In genomic region chr15:7084780-7085497, GRCm38 (mm10) we compare ENCODE assay signal across 9 mouse cellular contexts. TPM values are rescaled to one million over a fixed set of nuclear protein-coding genes. Genes with fewer than 3 reads are reported as not detected.
DNase-seq lines count a peak whose midpoint lies in the region; ATAC-seq lines count a peak whose summit lies in the region.
"Had no signal": no experiment of that assay in that cellular context is flagged by ENCODE, and none has a peak within 500 bp of the region (broad histone marks: within the 10 kb centered on the region; RNA-seq: fewer than 3 reads in every experiment).

No protein-coding gene starts in this region.

- no peak for DNase-seq in hindbrain, embryonic 10.5 days (ENCODE audit: low spot score)
- DNase-seq in B cell, adult 2 months, result peak; percentile 61 to 68
- DNase-seq in embryonic facial prominence, embryonic 10.5 days (ENCODE audit: low spot score), result no peak
- DNase-seq in lung, postnatal 25 days (ENCODE audit: low spot score), result peak; percentile 41
- DNase-seq in MN1 (ENCODE audit: low spot score), result no peak
- no peak for DNase-seq in right cerebral cortex, adult 2 months (ENCODE audit: low spot score in 2 of 2)
- no peak for DNase-seq in thymus, postnatal 14 days

- 44% methylated on average over 8 of the region's 8 CpGs for WGBS in hindbrain, embryonic 10.5 days
- 47% methylated on average over 8 of the region's 8 CpGs for WGBS in hindbrain, embryonic 12.5 days
- WGBS in embryonic facial prominence, embryonic 10.5 days, result 41% methylated on average over 8 of the region's 8 CpGs

- no peak for ATAC-seq in hindbrain, embryonic 12.5 days (ENCODE audit: low FRiP score)

- peaks cover 3% of the 10 kb centered on the region; the same call in 1 of the 2 replicates for H3K27me3 ChIP-seq in hindbrain, embryonic 10.5 days (ENCODE audit: insufficient read depth, poor library complexity, severe bottlenecking)
- no peaks in the 10 kb centered on the region for H3K27me3 ChIP-seq in hindbrain, embryonic 12.5 days
- peaks cover 24% of the 10 kb centered on the region for H3K27me3 ChIP-seq in embryonic facial prominence, embryonic 10.5 days (replicated peaks; ENCODE audit: low read depth, poor library complexity, severe bottlenecking)
- H3K27me3 ChIP-seq: heart, embryonic 15.5 days had no signal

- H3K9ac ChIP-seq in hindbrain, embryonic 12.5 days, result no peak overlapping the region
- H3K9ac ChIP-seq: heart, embryonic 15.5 days had no signal

- H3K9me3 ChIP-seq in hindbrain, embryonic 10.5 days, result no peaks in the 10 kb centered on the region
- H3K9me3 ChIP-seq in hindbrain, embryonic 12.5 days (replicated peaks), result no peaks in the 10 kb centered on the region
- no peaks in the 10 kb centered on the region for H3K9me3 ChIP-seq in embryonic facial prominence, embryonic 10.5 days
- H3K9me3 ChIP-seq: heart, embryonic 15.5 days had no signal

- peaks cover 16% of the 10 kb centered on the region for H3K4me1 ChIP-seq in hindbrain, embryonic 10.5 days (replicated peaks)
- H3K4me1 ChIP-seq in hindbrain, embryonic 12.5 days, result peaks cover 8% of the 10 kb centered on the region; the same call in 1 of the 2 replicates
- peaks cover 30% of the 10 kb centered on the region for H3K4me1 ChIP-seq in embryonic facial prominence, embryonic 10.5 days

- H3K4me2 ChIP-seq in hindbrain, embryonic 12.5 days (replicated peaks), result no peak overlapping the region
- H3K4me2 ChIP-seq: heart, embryonic 15.5 days had no signal

- no peaks in the 10 kb centered on the region for H3K36me3 ChIP-seq in hindbrain, embryonic 10.5 days
- H3K36me3 ChIP-seq in hindbrain, embryonic 12.5 days, result no peaks in the 10 kb centered on the region
- H3K36me3 ChIP-seq in embryonic facial prominence, embryonic 10.5 days (replicated peaks), result no peaks in the 10 kb centered on the region
- H3K36me3 ChIP-seq: heart, embryonic 15.5 days had no signal

- H3K4me3 ChIP-seq in hindbrain, embryonic 10.5 days, result no peak overlapping the region
- H3K4me3 ChIP-seq in hindbrain, embryonic 12.5 days, result no peak overlapping the region
- no peak overlapping the region for H3K4me3 ChIP-seq in embryonic facial prominence, embryonic 10.5 days
- H3K4me3 ChIP-seq: heart, embryonic 15.5 days had no signal

- H3K27ac ChIP-seq in hindbrain, embryonic 10.5 days, result peak overlapping the region; percentile 24; the same call in 1 of the 2 replicates
- no peak overlapping the region for H3K27ac ChIP-seq in hindbrain, embryonic 12.5 days
- H3K27ac ChIP-seq in embryonic facial prominence, embryonic 10.5 days (replicated peaks), result peak overlapping the region; percentile 14
- H3K27ac ChIP-seq: heart, embryonic 15.5 days had no signal

RNA-seq across cellular contexts. Expression of gene Lifr, which starts 5.5 kb away (rescaled TPM):
- polyA plus RNA-seq in hindbrain, embryonic 10.5 days (2016; fragmentation: Nextera tagmentation; extraction: Ambion mirVana), result 11.0 and 13.4 TPM in 2 replicates
- polyA plus RNA-seq in hindbrain, embryonic 12.5 days (2016; fragmentation: Nextera tagmentation; extraction: Ambion mirVana), result 16.5 and 18.3 TPM in 2 replicates
- 10.0 and 11.0 TPM in 2 replicates for polyA plus RNA-seq in embryonic facial prominence, embryonic 10.5 days (2016; fragmentation: Nextera tagmentation; extraction: Ambion mirVana)

Comparison
In these comparisons a context has a peak if more than half of its experiments do, and no peak if none do; other contexts are left out.
1. DNase-seq: peak in B cell, adult 2 months (2 of 2) and lung, postnatal 25 days (single experiment); none in hindbrain, embryonic 10.5 days (single experiment), embryonic facial prominence, embryonic 10.5 days (single experiment), MN1 (single experiment), right cerebral cortex, adult 2 months (0 of 2) and thymus, postnatal 14 days (single experiment).